Mouse (Mus musculus) liver (tissue): ENCODE data around the gene Pias1.
A peak's percentile ranks its signal among the peaks of the same experiment; 100 is the strongest.

Source experiments
- DNase-seq: peaks from one replicate; pipeline ENCODE4 v3.0.0-alpha.2; 2020; ENCODE audit warnings: mixed read lengths

Pias1 gene

DNA sequence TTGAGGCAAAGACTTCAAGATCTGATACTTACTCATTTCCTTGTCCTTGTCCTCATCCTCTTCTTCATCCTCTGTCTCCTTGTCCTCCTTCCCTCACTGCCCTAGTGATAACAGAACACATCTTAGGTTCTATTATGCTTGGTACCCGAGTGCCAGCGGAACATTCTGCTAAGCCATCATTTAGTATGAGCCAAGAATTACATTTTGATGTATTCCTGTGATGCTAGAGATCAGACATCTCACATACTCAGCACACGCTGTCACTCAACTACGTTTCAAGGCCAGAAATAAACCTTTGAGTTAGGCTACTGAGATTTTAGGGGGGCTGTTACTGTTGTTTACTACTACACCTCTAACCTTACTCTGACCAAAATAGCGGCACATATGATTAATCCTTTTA, at the start of gene Pias1:
TSS of gene Pias1 (minus strand) at position 101 of the 400 bp plus-strand sequence.
- no peak for DNase-seq

DNA sequence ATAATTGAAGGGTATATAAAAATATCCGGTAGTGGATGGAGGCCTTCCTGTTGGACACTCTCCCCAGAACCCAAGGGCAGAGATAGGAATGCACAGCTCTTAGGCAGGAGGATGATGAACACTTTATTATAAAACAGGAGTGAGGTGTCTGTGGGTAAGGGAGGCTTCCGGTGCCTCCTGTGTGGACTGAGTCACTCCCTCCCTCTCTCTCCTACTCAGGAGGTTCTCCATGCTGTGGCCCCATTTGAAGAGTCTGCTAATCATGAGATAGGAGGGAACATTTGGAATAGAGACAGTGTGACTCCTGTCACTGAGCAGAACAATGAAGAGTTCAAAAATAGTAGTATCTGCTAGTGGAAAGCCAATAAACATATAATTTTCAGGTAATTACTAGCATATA, 47.7 kb upstream of the Pias1 start:
- DNase-seq = no peak

DNA sequence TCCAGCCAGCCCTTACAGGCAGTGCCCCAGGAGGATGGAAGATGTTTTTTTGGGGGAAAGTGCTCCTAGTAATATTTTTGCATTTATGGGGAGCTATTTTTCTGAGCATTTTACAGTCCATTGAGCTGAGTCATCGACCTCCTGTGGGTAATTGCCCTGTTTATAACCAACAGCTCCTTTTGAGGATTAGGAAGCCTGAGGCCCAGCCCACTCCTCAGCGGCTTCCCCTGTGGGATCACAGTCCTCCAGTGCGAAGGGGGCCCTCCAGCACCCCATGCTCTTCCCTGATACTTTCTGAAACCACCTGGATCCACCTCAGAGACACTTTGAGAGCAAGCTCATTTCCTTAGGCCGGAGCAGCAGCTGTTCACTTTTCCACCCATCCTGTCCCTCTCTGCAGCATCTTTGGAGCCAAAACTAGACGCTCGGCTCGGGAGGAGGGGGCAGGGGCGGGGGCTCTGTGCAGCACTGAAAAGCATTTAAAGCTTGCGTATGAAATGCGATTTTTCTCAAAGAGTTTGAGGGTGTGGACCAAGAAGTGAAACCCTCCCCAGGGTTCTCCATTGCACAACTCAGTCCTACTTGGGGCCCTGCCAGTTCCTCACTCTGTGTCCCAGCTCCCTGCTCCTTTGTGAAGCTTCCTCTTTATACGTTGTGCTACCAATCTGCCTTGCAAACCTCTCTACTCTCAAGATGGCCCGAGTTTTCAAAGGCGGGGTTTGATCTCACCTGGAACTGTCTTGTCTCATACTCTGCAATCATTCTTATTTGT, 43.5 kb upstream of the Pias1 start:
- DNase-seq = peak; percentile 7

DNA sequence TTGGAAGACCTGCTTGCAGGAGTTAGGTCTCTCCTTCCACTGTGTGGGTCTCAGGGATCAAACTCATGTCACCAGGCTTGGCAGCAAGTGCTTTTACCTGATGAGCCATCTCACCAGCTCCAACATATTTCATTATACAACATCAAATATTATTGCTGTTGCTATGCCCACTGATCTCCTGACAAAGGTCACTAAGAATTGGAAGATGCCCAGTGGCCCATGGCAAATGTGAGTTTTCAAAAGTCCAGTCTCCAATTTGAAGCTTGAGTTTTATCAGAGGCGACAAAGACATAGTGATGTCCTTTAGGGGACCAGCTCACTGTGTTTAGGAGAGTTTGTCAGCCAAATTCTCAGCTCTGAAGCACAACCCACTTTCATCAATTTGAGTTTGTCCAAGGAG, 34.8 kb upstream of the Pias1 start:
- no peak for DNase-seq

DNA sequence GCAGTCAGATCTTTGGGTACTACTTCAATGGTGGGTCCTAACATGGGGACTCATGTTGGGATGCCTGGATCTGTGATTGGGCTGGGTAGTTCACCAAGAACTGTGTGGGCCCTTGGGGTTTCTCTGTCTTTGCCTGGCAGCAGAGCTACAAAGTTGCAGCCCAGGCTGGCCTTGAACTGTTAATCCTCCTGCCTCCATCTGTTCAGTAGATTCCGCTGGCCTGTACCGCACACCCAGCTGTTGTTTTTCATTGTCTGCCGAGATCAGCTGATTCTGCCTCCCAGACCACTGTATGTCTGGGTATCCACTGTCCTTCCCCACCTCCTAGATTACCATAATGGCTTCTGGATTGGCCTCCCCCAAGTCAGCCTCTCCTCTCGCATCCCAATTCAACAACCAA, 19.6 kb upstream of the Pias1 start:
- no peak for DNase-seq

DNA sequence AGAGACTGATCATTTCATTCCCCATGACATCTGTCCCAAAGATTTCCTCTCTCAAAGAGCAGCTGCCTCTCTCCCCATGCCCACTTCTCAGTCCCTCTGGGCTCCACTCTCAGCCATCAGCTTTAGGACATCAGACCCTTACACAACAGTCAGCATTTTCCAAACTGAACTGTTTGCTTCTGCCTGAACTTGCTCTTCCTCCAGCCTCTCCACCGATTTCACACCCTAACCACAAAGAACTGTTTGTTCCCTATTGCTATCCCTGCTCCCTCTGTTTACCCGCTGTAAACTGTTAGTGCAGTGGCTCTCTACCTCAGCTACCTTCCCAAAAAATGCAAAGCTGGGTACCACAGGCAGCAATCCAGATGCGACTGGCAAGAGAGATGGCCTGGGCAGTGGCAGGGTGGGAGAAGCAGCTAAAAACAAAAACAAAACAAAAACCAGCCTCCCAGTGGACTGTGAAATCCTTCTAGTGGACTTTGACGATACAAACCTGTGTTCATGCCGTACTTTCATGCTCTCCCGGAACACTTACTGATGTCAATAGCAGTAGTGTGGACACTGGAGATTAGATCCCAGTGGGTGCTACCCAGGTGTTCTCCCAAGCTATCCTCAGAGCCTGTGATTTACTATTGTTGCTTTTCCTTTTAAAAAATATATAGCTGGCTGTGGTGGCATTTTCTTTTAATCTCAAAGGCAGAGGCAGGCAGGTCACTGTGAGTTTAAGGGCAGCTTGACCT, 18.5 kb upstream of the Pias1 start:
- DNase-seq = no peak

DNA sequence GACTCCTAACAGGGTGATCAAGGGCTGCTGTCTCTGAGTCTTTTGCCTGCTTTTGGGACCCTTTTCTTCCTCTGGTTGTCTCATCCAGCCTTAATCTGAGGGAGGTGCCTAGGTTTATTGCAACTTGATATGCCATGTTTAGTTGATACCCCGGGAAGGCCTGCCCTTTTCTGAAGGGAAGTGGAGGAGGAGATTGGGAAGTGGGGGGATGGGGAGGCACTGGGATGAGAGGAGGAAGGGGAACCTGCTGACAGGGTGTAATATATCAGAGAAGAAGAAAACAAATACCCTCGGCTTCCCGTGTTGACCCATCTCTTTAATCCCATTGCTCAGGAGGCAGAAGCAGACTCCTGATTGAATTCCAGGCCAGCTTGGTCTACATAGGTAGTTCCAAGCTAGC, 10.8 kb upstream of the Pias1 start:
- peak; percentile 12 for DNase-seq

DNA sequence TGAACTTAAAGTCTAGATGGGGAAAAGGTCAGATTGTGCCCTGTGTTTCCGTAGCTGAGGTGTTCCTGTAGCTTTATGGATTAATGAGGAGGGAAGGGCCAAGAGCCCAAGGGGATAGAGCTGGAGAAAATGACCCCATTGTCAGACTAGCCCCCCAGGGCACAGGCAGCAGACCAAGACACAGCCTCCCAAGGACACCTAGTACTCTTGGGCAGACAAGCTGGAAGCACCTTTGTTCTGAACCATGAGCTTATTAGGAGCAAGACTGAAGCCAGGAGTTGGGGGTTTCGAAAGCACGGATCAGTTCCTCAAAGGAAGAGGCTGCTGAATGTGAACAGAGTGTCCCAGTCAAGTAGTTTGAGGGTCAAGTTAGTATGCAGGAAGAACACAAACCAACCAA, 9.9 kb upstream of the Pias1 start:
- DNase-seq = no peak

DNA sequence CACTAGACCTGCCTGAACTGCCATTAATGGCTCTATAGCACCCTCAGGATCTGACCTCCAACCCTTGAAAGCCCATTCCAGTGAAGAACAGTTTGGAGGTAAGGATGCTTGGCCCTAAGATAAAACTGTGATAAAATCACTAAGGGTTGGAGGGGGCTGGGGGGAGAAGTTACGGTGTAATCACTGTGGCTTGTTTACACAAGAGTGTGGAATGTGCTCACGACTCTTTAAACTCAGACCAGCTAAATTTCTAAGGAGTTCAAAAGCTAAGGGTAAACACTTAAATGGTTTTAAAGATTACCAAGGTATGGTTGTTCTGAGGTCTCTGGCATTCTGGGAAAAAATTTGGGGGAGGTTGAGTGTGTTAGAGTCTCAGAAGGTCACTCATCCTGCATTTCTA, 7.5 kb upstream of the Pias1 start:
- no peak for DNase-seq

DNA sequence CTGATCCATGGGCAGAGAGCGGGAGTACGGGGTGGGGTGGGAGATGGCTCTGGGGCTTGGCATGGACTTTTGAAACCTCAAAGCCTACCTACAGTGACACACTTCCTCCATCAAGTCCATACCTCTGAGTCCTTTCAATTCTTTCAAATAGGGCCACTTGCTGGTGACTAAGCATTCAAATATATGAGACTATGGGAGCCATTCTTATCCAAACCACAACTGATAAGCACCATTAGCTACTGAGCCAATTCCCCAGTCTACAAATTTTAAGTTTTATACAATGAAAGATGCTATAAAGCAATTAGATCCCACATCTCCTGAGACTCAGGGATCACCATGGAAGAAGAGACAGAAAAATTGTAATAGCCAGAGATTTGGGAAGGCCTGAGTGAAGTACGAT, 2.4 kb upstream of the Pias1 start:
- no peak for DNase-seq

DNA sequence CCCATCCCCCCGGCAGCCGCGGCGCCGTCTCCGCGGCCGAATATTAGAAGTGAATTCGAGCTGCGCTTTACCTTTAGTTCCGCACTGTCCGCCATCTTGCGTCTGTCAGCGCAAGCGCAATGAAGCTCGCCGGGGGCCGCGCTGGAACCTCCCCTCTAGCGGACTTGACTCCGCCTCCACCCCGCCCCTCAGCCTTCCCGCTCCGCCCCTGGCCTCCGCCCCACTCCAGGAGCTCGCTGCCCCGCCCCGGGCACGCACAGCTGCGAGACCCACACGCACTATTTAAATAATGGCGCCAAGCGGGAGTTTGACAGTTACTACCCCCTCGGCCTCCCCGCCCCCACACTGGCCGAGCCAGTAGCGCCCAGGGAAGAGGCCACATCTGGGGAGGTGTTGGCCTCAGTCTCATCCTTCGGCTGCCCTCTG, 6.9 kb downstream of the Pias1 start:
- DNase-seq = peak; percentile 99

DNA sequence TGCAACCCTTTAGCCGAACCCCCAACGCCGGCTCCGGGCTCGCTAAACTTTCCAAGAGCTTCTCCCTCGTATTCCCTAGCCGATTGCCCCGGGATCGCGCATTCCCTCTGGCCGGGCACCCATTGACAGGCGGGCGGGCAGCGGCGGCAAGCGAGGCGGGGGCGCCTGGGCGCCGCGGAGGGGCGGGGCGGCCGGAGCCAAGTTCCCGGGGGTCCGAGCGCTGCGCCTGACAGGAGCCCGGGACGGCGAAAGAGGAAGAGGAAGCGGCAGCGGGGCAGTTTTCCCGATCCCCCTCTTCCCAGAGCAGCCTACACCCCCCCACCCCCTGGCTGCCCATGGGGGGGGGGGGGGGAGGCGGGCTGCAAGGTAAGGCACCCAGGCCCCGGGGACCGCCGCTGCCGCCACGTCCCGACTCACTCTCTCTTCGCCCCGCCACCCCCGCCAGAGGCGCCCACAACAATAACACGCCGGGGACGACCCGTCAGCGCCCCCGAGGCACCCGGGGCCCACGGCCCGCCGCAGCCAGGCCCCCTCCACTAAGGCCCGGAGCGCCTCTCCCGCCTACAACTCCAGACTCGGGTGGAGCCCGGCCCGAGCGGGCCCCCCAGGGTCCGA, 7.5 kb downstream of the Pias1 start:
- peak; percentile 63 for DNase-seq

DNA sequence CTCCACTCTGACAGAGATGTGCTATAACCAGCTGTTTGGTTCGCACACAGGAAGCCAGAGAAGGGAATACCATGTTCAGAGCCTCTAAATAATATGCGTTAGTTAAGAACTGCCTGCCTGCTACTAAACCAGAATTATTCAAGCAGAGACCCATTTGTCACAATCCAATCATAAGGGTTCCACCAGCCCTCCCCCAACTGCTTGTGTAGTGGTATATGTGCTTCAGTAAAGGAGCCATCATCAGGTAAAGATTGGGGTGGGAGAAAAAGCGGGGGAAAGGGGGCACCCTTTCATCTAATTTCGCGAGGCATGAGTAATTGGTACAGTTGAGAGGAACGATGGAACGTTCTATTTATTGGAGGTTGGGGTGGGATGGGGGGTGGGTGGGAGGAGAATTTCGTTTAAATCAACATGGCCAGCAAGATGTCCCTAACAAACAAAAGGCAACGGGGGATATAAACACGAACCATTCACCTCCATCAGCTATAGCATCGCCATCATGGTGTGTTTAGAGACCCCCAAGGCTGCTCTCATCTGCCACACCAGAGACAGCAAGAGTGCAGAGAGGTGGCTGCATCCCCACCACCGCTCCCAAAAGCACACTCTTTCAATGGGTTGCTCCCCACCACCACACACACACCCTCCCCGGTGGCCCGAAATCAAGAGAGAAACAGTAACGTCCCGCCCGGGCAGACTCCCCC, 8.1 kb downstream of the Pias1 start:
- no peak for DNase-seq

DNA sequence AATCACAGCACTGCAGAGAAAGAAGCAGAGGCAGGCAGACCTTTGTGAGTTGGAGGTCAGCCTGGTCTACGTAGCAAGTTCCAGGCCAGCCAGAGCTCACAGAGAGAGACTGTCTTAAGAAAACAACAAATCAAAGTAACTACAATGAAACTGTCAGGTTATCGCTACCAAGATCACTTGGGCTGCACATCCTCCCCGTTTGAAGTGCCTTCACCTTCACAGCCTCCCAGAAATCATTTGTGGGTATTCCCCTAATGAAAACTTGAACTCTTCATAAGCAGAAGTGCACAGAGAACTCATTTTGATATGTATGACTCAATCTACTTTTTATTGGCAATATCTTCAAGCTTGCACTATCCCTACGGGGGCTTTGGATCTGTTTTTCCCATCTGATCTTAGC, 10.6 kb downstream of the Pias1 start:
- no peak for DNase-seq

DNA sequence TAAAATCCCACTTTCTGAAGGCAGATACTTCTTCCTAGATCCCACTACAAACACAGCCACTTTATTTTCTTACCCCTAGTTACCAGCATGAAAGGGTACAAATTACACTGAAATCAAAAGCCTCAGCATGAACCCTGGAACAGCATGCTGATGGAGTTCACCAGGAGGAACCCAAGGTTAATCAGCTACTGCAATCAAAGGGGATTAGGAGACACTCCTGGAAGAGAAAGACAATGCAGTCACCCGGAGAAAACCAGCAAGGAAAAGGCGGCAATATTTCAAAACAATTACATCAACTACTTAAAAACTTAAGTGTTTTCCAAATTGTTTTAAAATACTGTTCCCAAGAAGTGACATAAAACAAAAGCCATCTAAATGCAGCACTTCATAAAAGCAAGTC, 11.9 kb downstream of the Pias1 start:
- no peak for DNase-seq

DNA sequence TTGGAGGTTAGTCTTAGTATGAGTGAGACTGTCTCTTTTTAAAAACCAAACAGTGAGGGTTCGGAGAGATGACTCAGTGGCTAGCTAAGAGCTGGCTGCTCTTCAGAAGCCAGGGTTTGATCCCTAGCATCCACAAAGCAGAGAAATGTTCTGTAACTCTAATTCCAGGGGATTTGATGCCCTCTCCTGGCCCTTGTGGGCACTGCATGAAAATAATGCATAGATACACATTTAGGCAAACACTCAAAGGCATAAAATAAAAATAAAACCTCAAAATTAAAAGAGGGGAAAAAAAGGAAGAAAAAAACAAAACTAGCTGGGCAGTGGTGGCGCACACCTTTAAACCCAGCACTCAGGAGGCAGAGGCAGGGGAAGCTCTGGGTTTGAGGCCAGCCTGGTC, 13.3 kb downstream of the Pias1 start:
- DNase-seq = peak; percentile 8

DNA sequence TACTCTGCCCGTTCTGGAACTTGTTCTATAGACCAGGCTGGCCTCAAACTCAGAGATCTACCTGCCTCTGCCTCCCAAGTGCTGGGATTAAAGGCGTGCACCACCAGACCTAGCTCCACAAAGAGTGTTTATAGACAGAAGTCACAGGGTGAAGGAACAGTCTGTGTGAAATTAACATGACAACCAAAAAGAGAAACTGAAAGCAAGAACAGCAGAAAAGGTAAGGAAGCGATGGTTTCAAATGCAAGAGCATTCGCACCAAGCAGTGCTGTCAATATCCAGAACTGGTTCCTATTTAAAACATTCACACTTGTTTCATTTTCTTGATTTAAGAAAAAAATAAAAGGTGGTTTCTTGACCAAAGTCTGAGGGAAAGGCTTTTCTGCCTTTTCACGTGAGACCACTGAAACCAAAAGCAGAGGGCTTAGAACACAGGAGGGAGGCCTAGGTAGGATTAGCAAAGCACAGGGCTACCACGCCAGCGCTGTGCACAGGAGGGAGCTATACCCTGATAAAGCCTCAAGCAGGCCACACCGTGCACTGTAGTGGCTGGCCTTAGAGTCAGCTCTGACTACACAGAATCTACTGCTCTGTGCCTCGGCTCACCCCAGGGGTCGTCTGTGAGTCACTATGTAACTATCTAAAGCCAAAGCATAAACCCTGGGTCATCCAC, 15.5 kb downstream of the Pias1 start:
- DNase-seq = peak; percentile 52

DNA sequence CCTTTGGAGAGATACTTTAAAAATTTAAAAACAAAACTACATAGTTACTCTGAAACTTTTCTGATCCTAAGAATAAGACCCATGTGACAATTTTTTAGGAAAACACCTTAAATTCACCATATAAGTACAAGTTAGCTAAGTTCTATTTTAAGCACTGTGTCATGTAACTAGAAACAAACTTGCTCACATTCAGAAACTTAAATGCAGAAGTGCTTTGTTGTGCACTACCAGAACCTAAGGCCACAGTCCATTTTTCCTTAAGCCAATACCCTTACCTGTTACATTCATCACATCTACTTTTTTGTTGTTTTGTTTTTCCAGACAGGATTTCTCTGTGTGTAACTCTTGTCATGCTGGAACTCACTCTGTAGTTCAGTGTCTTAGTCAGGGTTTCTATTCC, 17.4 kb downstream of the Pias1 start:
- DNase-seq = no peak

DNA sequence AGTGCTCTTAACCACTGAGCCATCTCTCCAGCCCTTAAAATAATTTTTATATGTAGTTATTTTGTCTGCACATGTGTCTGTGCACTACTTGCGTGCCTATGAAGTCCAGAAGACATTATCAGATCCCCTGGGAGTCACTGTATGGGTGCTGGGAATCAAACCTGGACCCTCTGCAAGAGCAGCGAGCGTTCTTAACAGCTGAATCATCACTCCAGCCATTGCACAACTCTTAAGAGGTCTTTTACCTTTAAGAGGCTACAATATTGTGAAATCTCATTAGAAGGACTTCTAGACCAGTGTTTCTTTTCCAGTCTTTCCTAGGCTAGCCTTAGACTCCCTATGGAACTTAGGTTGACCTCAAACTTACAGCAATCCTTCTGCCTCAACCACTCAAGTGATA, 21.7 kb downstream of the Pias1 start:
- DNase-seq = no peak

DNA sequence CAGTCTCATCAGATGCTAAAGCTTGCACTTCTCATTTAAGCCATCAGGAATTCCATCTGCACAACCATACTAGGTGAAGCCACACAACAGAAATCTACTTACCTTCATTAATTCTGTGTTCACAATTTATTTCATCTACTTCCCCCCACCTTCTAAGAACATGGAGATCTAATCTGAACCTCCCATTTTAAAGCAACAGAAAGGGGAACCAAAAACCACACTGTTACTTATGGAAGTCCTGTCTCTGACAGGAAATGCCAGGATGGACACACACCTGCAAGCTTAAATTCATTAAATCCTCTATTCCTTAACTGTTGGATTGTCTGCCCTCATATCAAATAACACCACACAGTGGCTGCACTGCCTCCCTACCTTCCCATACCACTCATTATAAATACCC, 35.0 kb downstream of the Pias1 start:
- DNase-seq = no peak

DNA sequence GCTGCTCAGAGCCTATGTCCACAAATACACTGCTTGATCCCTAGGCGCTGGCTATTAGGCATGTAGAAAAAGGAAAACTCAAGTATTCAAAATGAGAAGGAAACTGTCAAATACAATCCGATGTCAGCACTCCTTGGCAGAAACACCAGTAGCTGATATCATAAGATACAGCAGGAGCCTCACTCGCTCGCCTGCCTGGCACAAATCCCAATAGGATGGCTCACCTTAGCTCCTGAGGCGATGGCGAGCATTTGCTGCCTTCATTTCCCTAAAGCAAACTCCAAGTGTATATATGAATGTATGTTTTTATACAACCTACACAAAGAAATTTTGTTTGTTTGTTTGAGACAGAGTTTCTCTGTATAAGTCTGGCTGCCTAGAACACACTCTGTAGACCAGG, 42.4 kb downstream of the Pias1 start:
- no peak for DNase-seq

DNA sequence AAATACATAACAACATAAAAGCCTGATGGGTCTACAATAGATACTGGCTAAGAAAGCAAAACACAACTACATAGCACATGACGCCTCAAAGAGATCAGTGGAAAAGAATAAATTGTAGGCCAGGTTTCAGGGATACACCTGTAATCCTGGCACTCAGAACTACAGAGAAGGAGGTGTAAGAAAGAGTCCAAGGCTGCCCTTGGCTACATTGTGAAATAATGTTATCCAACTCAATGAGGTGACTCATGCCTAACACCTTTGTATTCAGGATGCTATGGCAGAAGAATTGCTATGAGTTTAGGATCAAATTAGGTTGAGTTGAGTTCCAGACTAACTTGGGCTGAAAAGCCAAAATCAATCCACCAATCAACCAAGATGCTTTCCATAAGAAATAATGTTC, 43.7 kb downstream of the Pias1 start:
- DNase-seq = no peak

DNA sequence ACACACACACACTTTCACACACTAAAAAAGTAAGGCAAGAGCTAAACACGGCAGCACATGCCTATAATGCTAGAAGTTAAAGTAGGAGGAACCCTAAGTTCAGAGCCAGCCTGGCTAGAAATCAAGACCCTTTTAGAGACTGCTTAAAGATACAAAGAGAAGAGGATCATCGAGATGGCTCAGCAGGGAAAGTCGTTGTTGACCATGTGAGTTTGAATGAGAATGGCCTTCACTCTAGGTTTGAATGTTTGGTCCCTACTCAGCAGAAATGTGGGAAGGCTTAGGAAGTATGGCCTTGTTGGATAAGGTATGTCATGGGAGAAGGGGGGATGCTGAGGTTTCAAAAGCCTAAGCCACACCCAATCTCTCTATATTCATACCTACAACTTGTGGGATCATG, 46.8 kb downstream of the Pias1 start:
- no peak for DNase-seq
